Mouse (Mus musculus) activated CD4-positive, CD25-positive, alpha-beta regulatory T cell, adult 4 months (primary cell): Measurements from ENCODE around the gene Rnaseh2c. TPM values are rescaled to one million over a fixed set of nuclear protein-coding genes. Genes with fewer than 3 reads are reported as not detected.
A peak's percentile ranks its signal among the peaks of the same experiment; 100 is the strongest.

ENCODE experiments used
- ATAC-seq: one replicate; pipeline ENCODE4 v1.8.0; 2017
- polyA plus RNA-seq, 2 experiments: library from polyadenylated mRNA; unstranded; fragments of 100-300 nt; shearing (Covaris generic); gene quantifications; one replicate each; pipeline ENCODE4 v1.2.1; 2017

Rnaseh2c gene
- 10 to 100 TPM; 65.1 to 70.2 TPM for polyA plus RNA-seq

- peak; percentile 97 for ATAC-seq
Observed at GRCm38 (mm10) chr19:5601752-5602541, at the start of gene Rnaseh2c. Gene Rnaseh2c, plus strand, starts transcription at chr19:5601873.

DNA sequence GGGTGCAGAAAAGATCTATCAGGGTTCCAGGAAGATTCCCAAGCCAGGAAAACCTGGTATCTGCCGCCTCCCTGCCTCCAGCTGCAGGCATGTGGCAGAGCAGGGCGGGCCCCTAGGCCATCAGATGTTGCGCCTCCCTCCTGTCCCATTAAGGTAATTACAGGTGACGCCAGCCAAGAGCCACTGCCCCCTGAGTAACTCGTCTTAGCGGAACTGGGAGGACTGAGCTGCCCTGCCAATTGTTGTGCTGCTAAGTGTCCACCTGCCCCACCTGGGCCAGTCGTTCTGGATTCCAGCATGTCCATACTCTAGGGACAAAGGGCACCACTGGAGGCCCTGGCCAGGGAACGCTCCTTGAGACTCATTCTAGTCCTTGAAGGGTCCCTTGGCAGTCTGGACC, 47.9 kb upstream of the Rnaseh2c start:
- no peak for ATAC-seq

- ATAC-seq, result no peak
Observed at GRCm38 (mm10) chr19:5554212-5554611, 47.5 kb upstream of the Rnaseh2c start.

GRCm38 (mm10) chr19:5558169-5558568, 43.5 kb upstream of the Rnaseh2c start:
- ATAC-seq, result no peak

DNA sequence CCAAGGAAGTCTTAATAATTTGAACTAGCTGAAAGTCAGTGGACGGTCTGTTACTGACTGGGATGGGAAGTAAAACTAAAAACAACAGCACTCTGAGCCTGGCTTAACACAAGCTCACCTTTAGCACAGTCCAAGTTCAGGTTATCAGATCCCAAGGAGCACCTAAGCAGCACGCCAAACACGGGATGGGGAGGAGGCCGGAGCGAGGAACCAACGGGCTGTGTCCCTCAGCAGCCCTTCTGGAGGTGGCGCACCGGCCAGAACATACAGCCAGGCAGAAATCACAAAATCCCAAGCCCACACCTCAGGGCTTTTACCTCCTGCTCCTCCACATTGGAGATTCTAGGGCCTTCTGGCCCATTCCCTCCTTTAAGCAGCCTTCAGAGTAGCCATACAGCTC, 42.9 kb upstream of the Rnaseh2c start:
- ATAC-seq, result no peak

DNA sequence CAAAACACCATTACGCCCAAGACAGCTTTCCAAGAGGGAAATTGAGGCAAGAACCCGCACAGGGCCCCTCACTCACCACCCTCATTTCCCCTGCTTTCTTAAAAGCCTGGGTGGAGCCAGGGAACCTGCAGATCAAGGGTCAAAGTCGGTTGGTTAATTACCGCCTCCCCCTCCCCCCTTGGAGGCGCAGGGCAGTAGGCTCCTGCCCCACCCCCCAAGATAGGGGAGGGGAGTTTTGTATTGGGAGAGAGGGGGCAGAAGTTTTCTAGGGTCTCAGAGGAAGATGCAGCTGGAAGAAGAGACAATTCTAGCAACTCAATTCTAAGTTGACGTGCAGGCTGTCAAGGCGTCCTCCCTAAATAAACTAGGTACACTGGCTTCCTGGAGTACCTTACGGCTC, 42.4 kb upstream of the Rnaseh2c start:
- ATAC-seq, result no peak

DNA sequence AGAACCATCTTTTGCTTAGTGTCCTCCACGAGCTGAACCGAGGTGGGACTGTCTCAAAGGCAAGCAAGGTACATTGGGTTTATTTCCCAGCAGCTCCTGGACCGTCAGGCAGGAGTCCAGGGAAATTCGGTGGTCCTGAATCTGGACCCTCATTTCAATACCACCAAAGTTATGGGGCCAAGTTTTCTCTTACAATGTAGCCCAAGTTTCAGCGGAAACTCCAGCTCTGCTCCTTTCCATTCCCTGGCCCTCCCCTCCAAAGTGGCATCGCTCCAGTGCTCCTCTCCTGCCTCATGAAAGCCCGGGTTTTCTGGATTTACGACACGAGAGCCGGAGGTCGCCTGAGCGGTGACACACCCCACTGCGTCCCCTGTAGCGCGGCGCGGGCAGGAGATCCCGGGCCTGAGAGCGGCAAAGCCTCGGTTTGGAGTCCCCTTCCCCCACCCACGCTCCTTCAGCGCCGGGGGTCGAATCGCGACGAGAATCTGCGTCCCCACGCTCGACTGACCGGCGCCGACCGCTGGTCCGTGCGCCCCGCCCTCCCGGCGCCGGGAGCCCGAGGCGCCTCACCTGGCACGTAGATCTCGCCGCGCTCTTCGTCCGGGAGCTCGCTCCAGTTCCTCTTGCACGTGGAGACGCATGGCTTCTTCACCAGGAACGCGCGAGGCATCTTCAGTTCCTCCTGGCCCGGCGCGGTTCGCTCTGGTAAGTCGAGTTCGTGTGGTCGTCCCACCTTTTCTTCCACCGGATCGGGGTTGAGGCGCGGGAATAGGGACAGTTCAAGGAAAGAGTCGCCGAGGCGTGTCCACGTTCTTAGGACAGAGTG, 41.8 kb upstream of the Rnaseh2c start:
- ATAC-seq, result no peak

DNA sequence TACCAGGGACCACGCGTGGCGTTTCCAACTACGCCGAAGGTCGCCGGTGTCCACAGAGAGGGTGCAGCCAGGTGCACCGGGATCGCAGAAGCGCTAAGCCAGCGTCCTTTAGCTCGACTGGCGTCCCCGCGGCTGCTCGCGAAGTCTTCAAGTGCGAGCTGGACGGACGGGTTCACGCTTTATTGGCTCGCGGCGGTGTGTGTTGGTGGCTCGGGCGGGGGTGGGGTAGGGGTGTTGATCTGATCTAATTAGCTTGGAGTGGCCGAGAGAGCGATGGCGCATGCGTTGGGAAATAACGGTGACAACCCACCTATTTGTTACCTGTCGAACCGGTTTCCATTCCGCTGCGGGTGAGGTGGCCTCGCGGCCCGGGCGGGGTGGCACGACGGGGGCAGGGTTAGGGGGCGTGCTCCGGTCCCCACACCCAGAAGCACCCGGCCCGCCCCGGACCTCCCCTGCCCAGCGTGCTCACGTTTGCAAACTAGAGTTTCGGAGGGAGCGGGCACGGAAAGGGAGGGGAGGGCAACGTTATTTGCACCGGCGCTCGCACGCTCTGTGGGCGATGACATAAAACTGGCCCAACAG, 41.1 kb upstream of the Rnaseh2c start, which contains the start of gene Ovol1:
Gene Ovol1 (minus strand): TSS at position 190 of the 585 bp plus-strand sequence.
- no peak for ATAC-seq

GRCm38 (mm10) chr19:5561252-5561790, 40.4 kb upstream of the Rnaseh2c start:
- no peak for ATAC-seq

- no peak for ATAC-seq
Observed at GRCm38 (mm10) chr19:5561886-5562285, 39.8 kb upstream of the Rnaseh2c start.

GRCm38 (mm10) chr19:5562776-5563175, 38.9 kb upstream of the Rnaseh2c start:
- ATAC-seq, result no peak

DNA sequence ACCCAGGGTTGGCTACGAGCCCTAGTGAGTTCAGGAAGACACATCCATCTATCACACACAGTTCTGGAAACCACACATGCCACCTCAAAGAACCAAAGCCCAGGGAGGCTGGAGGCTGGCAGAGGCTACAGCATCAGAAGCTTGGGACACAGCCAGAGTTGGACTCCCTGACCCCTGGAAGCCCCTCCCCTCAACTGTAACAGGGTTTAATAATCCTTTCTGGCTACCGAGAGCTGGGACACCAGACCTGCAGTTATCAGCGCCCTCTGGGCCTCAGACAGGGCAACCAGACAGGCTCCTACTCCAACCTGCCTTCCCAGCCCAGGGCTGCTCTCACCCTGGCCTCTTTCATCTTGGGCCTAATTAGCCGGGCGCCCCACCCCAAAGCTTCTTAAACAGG, 35.4 kb upstream of the Rnaseh2c start:
- no peak for ATAC-seq

DNA sequence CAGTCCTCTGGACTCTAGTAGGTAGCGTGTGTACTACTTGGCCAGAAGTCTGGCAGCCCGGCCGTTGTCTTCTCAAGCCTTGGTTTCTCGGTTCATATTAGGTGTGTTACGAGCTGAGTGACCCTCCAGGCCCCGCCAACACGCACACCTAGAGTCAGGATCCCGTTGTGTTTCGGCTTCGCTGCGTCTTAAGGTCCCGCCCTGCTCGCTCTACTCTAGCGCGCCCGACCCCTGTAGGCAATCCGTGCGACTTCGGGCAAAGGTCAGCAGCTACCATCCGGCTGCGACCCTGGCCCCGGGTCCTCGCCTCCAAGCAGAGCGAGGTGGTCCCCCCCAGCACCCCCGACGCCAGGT, 34.5 kb upstream of the Rnaseh2c start:
- peak; percentile 21 for ATAC-seq

DNA sequence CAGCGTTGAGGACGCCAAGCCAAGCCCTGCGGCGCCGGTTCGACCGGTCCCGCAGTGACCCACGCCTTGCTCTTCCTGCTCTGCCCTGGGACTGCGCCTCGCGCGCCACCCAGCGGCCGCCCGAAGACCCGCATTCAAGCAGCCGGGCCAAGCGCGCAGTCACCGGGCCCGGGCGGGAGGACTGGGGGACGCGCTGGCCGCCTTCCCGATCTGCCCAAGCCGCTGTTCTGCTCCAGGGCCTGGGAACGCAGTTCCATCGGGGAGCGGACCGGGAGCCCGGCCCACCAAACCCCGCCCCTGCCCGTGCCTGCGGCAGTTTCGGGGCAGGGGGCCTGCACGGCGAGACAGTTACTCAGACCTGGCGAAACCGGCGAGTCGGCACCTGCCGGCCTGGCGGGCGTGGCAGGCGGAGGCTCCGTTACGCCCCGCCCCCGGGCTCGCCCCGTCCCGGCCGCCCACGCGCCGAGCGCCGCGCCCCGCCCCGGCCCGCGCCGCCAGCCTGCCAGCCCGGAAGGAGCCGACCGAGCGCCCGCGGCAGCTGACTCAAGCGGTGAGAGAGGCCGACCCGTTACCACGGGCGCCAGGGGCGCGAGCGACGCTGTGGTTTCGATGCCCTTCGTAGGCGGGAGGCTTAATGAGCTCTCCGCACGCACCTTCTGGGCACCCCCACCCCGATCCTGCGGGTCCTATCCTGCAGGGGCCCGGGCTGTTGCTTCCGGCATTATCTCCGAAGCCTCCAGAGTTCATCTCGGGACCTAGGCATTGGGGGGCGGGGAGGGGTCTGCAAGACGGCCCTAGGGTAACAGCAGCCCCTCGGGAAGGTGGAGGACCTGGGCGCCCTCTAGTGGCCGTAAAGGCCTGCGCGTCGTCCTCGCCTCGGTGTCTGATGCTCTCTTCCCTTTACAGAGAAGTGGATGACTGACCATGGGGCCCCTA, 33.9 kb upstream of the Rnaseh2c start, which contains the start of gene Ap5b1:
Gene Ap5b1 (plus strand): TSS at position 492 of the 936 bp plus-strand sequence.
- peak; percentile 66 for ATAC-seq

GRCm38 (mm10) chr19:5568470-5569140, 33.1 kb upstream of the Rnaseh2c start:
- ATAC-seq, result no peak

- no peak for ATAC-seq
Observed at GRCm38 (mm10) chr19:5569521-5569920, 32.2 kb upstream of the Rnaseh2c start.

GRCm38 (mm10) chr19:5570353-5571246, 31.1 kb upstream of the Rnaseh2c start:
- no peak for ATAC-seq

- peak; percentile 48 for ATAC-seq
Observed at GRCm38 (mm10) chr19:5571831-5572230, 29.8 kb upstream of the Rnaseh2c start.

DNA sequence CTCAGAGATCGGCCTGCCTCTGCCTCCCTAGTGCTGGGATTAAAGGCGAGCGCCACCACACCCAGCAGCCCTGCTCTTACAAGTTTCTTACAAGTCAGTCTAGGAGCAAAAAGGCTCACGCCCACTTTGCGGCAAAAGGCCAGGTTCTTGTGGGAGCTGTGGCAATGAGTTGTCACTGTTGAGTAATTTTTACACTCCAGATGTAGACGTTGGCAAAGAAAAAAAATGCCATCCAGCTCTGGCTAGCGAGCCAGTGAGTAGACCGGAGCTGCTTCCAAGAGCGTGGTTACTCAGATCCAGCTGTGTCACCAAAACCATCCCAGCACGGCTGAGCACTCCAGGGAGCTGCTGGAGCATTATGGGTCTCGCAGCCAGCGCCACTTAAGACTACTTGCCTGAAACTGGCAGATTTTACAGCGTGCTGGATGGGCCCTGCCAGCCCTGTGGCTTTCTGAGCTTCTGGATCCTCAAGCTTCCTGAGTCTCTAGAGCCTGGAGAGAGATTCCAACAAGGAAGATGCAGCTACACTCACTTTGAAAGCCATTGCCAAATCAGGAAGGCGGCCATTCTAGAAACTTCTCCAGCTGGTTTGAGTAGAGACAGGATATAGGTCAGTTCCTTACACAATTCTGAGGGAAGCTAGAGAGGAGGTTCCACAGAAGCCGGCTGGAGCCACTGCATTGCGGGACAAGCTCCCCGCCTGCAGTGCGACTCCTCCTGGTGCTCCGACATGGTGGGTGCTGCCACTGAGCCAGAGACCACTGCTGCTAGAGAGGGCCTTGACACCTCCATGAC, 29.1 kb upstream of the Rnaseh2c start:
- no peak for ATAC-seq
